Mouse (Mus musculus): ENCODE measurements around the gene Palmd. TPM values are rescaled to one million over a fixed set of nuclear protein-coding genes. Genes with fewer than 3 reads are reported as not detected.

Gene Palmd
- total and polyA plus RNA-seq, 3 experiments, result 13.7 to 55.6 (median 55.2) TPM

GRCm38 (mm10) chr3:116933158-116933557 lies 35.6 kb downstream of the Palmd start:
- WGBS, result 78% methylated on average over 1 of the region's 1 CpGs
- intact Hi-C loops (cut with DNase I), result no loop called here
- Histone ChIP-seq H3K4me1 (ENCODE audit: control insufficient read depth, insufficient read depth, low read length) (peaks cover 7% of the 10 kb centered on the region), H3K9ac (ENCODE audit: low read depth, low read length) (no peak overlapping the region), H3K4me3 (no peak overlapping the region), H3K27me3 (ENCODE audit: control insufficient read depth, insufficient read depth, low read length) (no peaks in the 10 kb centered on the region), H3K36me3 (ENCODE audit: control insufficient read depth, insufficient read depth, low read length) (peaks cover 52% of the 10 kb centered on the region), H3K27ac (no peak overlapping the region), H3K79me2 (replicated peaks; ENCODE audit: control insufficient read depth, insufficient read depth, low read length) (peaks cover 2% of the 10 kb centered on the region; the same call in 1 of the 2 replicates)
- DNase-seq, result no peak
- TF ChIP-seq EP300 (IDR thresholded peaks at IDR 0.05; ENCODE audit: insufficient read depth, low read depth, low read length) (no peak), CTCF (IDR thresholded peaks at IDR 0.05) (no peak), POLR2A (IDR thresholded peaks at IDR 0.05; ENCODE audit: insufficient read depth, low read depth, low read length) (no peak)

GRCm38 (mm10) chr3:116928994-116929393 lies 39.8 kb downstream of the Palmd start:
- WGBS, result 43% methylated on average over 4 of the region's 4 CpGs
- no peak for TF ChIP-seq CTCF (IDR thresholded peaks at IDR 0.05)
- TF ChIP-seq EP300 (IDR thresholded peaks at IDR 0.05; ENCODE audit: insufficient read depth, low read depth, low read length), result peak; percentile 72
- Histone ChIP-seq H3K27ac (peak overlapping the region; percentile 29), H3K36me3 (ENCODE audit: control insufficient read depth, insufficient read depth, low read length) (peaks cover 35% of the 10 kb centered on the region), H3K4me1 (ENCODE audit: control insufficient read depth, insufficient read depth, low read length) (peaks cover 2% of the 10 kb centered on the region), H3K27me3 (ENCODE audit: control insufficient read depth, insufficient read depth, low read length) (no peaks in the 10 kb centered on the region), H3K79me2 (replicated peaks; ENCODE audit: control insufficient read depth, insufficient read depth, low read length) (no peaks in the 10 kb centered on the region; the same call in 1 of the 2 replicates), H3K4me3 (no peak overlapping the region), H3K9ac (ENCODE audit: low read depth, low read length) (no peak overlapping the region)
- intact Hi-C loops (cut with DNase I), result no loop called here
- peak in 1 of 2 experiments; percentile 56 for DNase-seq

GRCm38 (mm10) chr3:116923042-116923441 lies 45.7 kb downstream of the Palmd start:
- intact Hi-C loops (cut with DNase I), result loop anchor here (5.0 kb wide), 2 partner anchors 99 to 144 kb away; no protein-coding TSS in a partner anchor

GRCm38 (mm10) chr3:116921535-116921934 lies 47.3 kb downstream of the Palmd start:
- TF ChIP-seq POLR2A (IDR thresholded peaks at IDR 0.05; ENCODE audit: insufficient read depth, low read depth, low read length) (no peak), CTCF (IDR thresholded peaks at IDR 0.05) (no peak), EP300 (IDR thresholded peaks at IDR 0.05; ENCODE audit: insufficient read depth, low read depth, low read length) (no peak)
- H3K79me2 ChIP-seq (replicated peaks; ENCODE audit: control insufficient read depth, insufficient read depth, low read length), result no peaks in the 10 kb centered on the region; the same call in 1 of the 2 replicates
- H3K4me1 ChIP-seq (ENCODE audit: control insufficient read depth, insufficient read depth, low read length), result peaks cover 2% of the 10 kb centered on the region
- H3K36me3 ChIP-seq (ENCODE audit: control insufficient read depth, insufficient read depth, low read length), result peaks cover 25% of the 10 kb centered on the region
- 42% methylated on average over 3 of the region's 3 CpGs for WGBS
- DNase-seq, result no peak
- H3K4me3 ChIP-seq, result no peak overlapping the region
- H3K9ac ChIP-seq (ENCODE audit: low read depth, low read length), result no peak overlapping the region
- intact Hi-C loops (cut with DNase I), result loop anchor here (1.0 to 5.0 kb wide), 3 partner anchors 31 to 146 kb away; no protein-coding TSS in a partner anchor
- H3K27me3 ChIP-seq (ENCODE audit: control insufficient read depth, insufficient read depth, low read length), result no peaks in the 10 kb centered on the region
- H3K27ac ChIP-seq, result peak overlapping the region; percentile 50; the same call in 1 of the 2 replicates

More at GRCm38 (mm10) chr3:116923042-116923441, 45.7 kb downstream of the Palmd start:
- Histone ChIP-seq H3K9ac (ENCODE audit: low read depth, low read length) (no peak overlapping the region), H3K4me1 (ENCODE audit: control insufficient read depth, insufficient read depth, low read length) (peaks cover 2% of the 10 kb centered on the region), H3K36me3 (ENCODE audit: control insufficient read depth, insufficient read depth, low read length) (peaks cover 32% of the 10 kb centered on the region), H3K79me2 (replicated peaks; ENCODE audit: control insufficient read depth, insufficient read depth, low read length) (no peaks in the 10 kb centered on the region; the same call in 1 of the 2 replicates), H3K27ac (peak overlapping the region; percentile 1; the same call in 1 of the 2 replicates), H3K27me3 (ENCODE audit: control insufficient read depth, insufficient read depth, low read length) (no peaks in the 10 kb centered on the region), H3K4me3 (no peak overlapping the region)
- DNase-seq, result no peak
- 88% methylated on average over 12 of the region's 12 CpGs for WGBS
- no peak for TF ChIP-seq EP300 (IDR thresholded peaks at IDR 0.05; ENCODE audit: insufficient read depth, low read depth, low read length)
- TF ChIP-seq CTCF (IDR thresholded peaks at IDR 0.05), result no peak
- TF ChIP-seq POLR2A (IDR thresholded peaks at IDR 0.05; ENCODE audit: insufficient read depth, low read depth, low read length), result no peak

- Histone ChIP-seq H3K27me3 (ENCODE audit: control insufficient read depth, insufficient read depth, low read length) (no peaks in the 10 kb centered on the region; the same call in 1 of the 2 replicates), H3K4me3 (no peak overlapping the region), H3K4me1 (ENCODE audit: control insufficient read depth, insufficient read depth, low read length) (peaks cover 5% of the 10 kb centered on the region), H3K27ac (no peak overlapping the region), H3K36me3 (ENCODE audit: control insufficient read depth, insufficient read depth, low read length) (peaks cover 16% of the 10 kb centered on the region), H3K9ac (ENCODE audit: low read depth, low read length) (no peak overlapping the region), H3K79me2 (replicated peaks; ENCODE audit: control insufficient read depth, insufficient read depth, low read length) (no peaks in the 10 kb centered on the region; the same call in 1 of the 2 replicates)
- intact Hi-C loops (cut with DNase I), result no loop called here
- no peak for DNase-seq
- WGBS, result 83% methylated on average over 4 of the region's 4 CpGs
- TF ChIP-seq CTCF (IDR thresholded peaks at IDR 0.05) (no peak), EP300 (IDR thresholded peaks at IDR 0.05; ENCODE audit: insufficient read depth, low read depth, low read length) (no peak), POLR2A (IDR thresholded peaks at IDR 0.05; ENCODE audit: insufficient read depth, low read depth, low read length) (no peak)
Measured at GRCm38 (mm10) chr3:116917016-116917415, 51.8 kb downstream of the Palmd start.

GRCm38 (mm10) chr3:116914931-116915330 lies 53.9 kb downstream of the Palmd start:
- Histone ChIP-seq H3K4me1 (ENCODE audit: control insufficient read depth, insufficient read depth, low read length) (peaks cover 4% of the 10 kb centered on the region; the same call in 1 of the 2 replicates), H3K4me3 (no peak overlapping the region), H3K79me2 (replicated peaks; ENCODE audit: control insufficient read depth, insufficient read depth, low read length) (no peaks in the 10 kb centered on the region; the same call in 1 of the 2 replicates), H3K36me3 (ENCODE audit: control insufficient read depth, insufficient read depth, low read length) (peaks cover 6% of the 10 kb centered on the region; the same call in 1 of the 2 replicates), H3K9ac (ENCODE audit: low read depth, low read length) (no peak overlapping the region), H3K27ac (peak overlapping the region; percentile 44), H3K27me3 (ENCODE audit: control insufficient read depth, insufficient read depth, low read length) (no peaks in the 10 kb centered on the region; the same call in 1 of the 2 replicates)
- TF ChIP-seq CTCF (IDR thresholded peaks at IDR 0.05) (no peak), POLR2A (IDR thresholded peaks at IDR 0.05; ENCODE audit: insufficient read depth, low read depth, low read length) (no peak), EP300 (IDR thresholded peaks at IDR 0.05; ENCODE audit: insufficient read depth, low read depth, low read length) (no peak)
- DNase-seq, result peak in 1 of 2 experiments; percentile 14
- WGBS, result 30% methylated on average over 3 of the region's 3 CpGs
- intact Hi-C loops (cut with DNase I), result no loop called here

Data from heart, adult 2 months (tissue).